Mouse (Mus musculus): Measurements from ENCODE around the gene Wbp2nl.

GRCm38 (mm10) chr15:82342543-82342935, 43.8 kb downstream of the Wbp2nl start:
- no peak for TF ChIP-seq CTCF (IDR thresholded peaks at IDR 0.05; ENCODE audit: low read depth, low read length)
- TF ChIP-seq EP300 (IDR thresholded peaks at IDR 0.05; ENCODE audit: insufficient read depth, low read depth, low read length), result no peak

Measured in ES-Bruce4 (cell line).